Mouse (Mus musculus): ENCODE results near the gene Gm17175.
"Not testable (repeated sequence)": the region's sequence is repeated elsewhere in the genome, so short reads cannot be mapped to it uniquely, and the experiment has no call there.

GRCm38 (mm10) chr14:51573963-51574362 lies at the start of gene Gm17175:
- not testable (repeated sequence) for TF ChIP-seq GATA1 (IDR thresholded peaks at IDR 0.05; ENCODE audit: borderline replicate concordance, low read length); FLI1 (IDR thresholded peaks at IDR 0.05; ENCODE audit: low read length)

Data from megakaryocyte, embryonic 14.5 days (primary cell).